Mouse (Mus musculus): ENCODE results near the gene Mamdc2.

DNA sequence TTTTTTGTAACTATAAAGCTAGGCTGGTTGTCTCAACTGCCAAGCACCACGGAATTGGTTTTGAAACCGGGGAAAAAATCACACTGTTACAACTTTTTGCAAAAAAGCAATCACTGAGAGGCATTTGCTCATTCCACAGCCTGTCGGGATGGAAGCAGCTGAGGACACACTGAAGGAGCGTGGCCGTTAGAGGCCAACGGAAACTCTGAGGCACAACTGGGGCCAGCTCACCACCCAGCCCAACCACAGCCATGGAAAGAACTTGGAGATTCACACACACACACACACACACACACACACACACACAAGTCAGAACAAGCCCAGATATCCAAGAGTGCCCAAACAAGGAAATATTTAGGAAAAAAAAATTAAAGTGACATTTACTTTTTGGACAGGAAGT, 29.6 kb upstream of the Mamdc2 start:
- TF ChIP-seq CTCF (IDR thresholded peaks at IDR 0.05; ENCODE audit: insufficient read depth, low read length) (no peak), POLR2A (IDR thresholded peaks at IDR 0.05; ENCODE audit: borderline replicate concordance, extremely low read depth, low read depth, low read length) (no peak)

All from lung, adult 2 months (tissue).